Mouse (Mus musculus): ENCODE measurements around the gene Glrb. TPM values are rescaled to one million over a fixed set of nuclear protein-coding genes. Genes with fewer than 3 reads are reported as not detected.

Glrb gene
- polyA plus RNA-seq, 1 experiment from 2014 or later, result 3.0 TPM

- no peaks in the 10 kb centered on the region for H3K9me3 ChIP-seq (ENCODE audit: control insufficient read depth, low read length)
- H3K9ac ChIP-seq (ENCODE audit: low read length), result no peak overlapping the region
- H3K27me3 ChIP-seq (ENCODE audit: control insufficient read depth, insufficient read depth, low read length), result peaks cover 39% of the 10 kb centered on the region
- WGBS, result 10% methylated on average over 33 of the region's 33 CpGs
- peak overlapping the region; percentile 66 for H3K4me2 ChIP-seq (ENCODE audit: low read length)
- peak overlapping the region; percentile 20 to 28 for H3K4me3 ChIP-seq (ENCODE audit: control insufficient read depth in 1 of 2, insufficient read depth in 1 of 2, low read depth in 1 of 2, low read length in 2 of 2)
- ATAC-seq (ENCODE audit: insufficient number of reproducible peaks, insufficient read depth, low FRiP score, low read depth), result no peak
- H3K27ac ChIP-seq (replicated peaks in 1 of 2; ENCODE audit: control insufficient read depth in 1 of 2, insufficient read depth in 1 of 2, low read depth in 2 of 2, low read length in 2 of 2), result no peak overlapping the region
- no peaks in the 10 kb centered on the region for H3K36me3 ChIP-seq (ENCODE audit: control insufficient read depth, insufficient read depth, low read length)
- H3K4me1 ChIP-seq (ENCODE audit: control insufficient read depth in 2 of 2, insufficient read depth in 2 of 2, low read length in 2 of 2), result peaks cover 7 to 17% of the 10 kb centered on the region in 2 experiments; a peak in 3 of 4 replicates
Measured at GRCm38 (mm10) chr3:80800995-80801826, 112.2 kb downstream of the Glrb start.

GRCm38 (mm10) chr3:80800299-80800994 lies 113.0 kb downstream of the Glrb start:
- no peaks in the 10 kb centered on the region for H3K36me3 ChIP-seq (ENCODE audit: control insufficient read depth, insufficient read depth, low read length)
- WGBS, result 3% methylated on average over 29 of the region's 29 CpGs

GRCm38 (mm10) chr3:80797935-80798334 lies 115.5 kb downstream of the Glrb start:
- 75% methylated on average over 1 of the region's 1 CpGs for WGBS
- Histone ChIP-seq H3K4me3 (ENCODE audit: control insufficient read depth in 1 of 2, insufficient read depth in 1 of 2, low read depth in 1 of 2, low read length in 2 of 2) (no peak overlapping the region), H3K27me3 (ENCODE audit: control insufficient read depth, insufficient read depth, low read length) (peaks cover 35% of the 10 kb centered on the region), H3K4me1 (ENCODE audit: control insufficient read depth in 2 of 2, insufficient read depth in 2 of 2, low read length in 2 of 2) (peaks cover 7 to 17% of the 10 kb centered on the region in 2 experiments; a peak in 3 of 4 replicates), H3K4me2 (ENCODE audit: low read length) (no peak overlapping the region), H3K27ac (replicated peaks in 1 of 2; ENCODE audit: control insufficient read depth in 1 of 2, insufficient read depth in 1 of 2, low read depth in 2 of 2, low read length in 2 of 2) (no peak overlapping the region), H3K36me3 (ENCODE audit: control insufficient read depth, insufficient read depth, low read length) (no peaks in the 10 kb centered on the region), H3K9ac (ENCODE audit: low read length) (no peak overlapping the region), H3K9me3 (ENCODE audit: control insufficient read depth, low read length) (no peaks in the 10 kb centered on the region)
- no peak for ATAC-seq (ENCODE audit: insufficient number of reproducible peaks, insufficient read depth, low FRiP score, low read depth)

More at GRCm38 (mm10) chr3:80800299-80800994, 113.0 kb downstream of the Glrb start:
- H3K27ac ChIP-seq (replicated peaks in 1 of 2; ENCODE audit: control insufficient read depth in 1 of 2, insufficient read depth in 1 of 2, low read depth in 2 of 2, low read length in 2 of 2), result no peak overlapping the region
- no peak for ATAC-seq (ENCODE audit: insufficient number of reproducible peaks, insufficient read depth, low FRiP score, low read depth)
- peaks cover 7 to 17% of the 10 kb centered on the region in 2 experiments; a peak in 3 of 4 replicates for H3K4me1 ChIP-seq (ENCODE audit: control insufficient read depth in 2 of 2, insufficient read depth in 2 of 2, low read length in 2 of 2)
- H3K4me3 ChIP-seq (ENCODE audit: control insufficient read depth in 1 of 2, insufficient read depth in 1 of 2, low read depth in 1 of 2, low read length in 2 of 2), result peak overlapping the region; percentile 20 to 28
- no peaks in the 10 kb centered on the region for H3K9me3 ChIP-seq (ENCODE audit: control insufficient read depth, low read length)
- peaks cover 39% of the 10 kb centered on the region for H3K27me3 ChIP-seq (ENCODE audit: control insufficient read depth, insufficient read depth, low read length)
- H3K9ac ChIP-seq (ENCODE audit: low read length), result no peak overlapping the region; the same call in 1 of the 2 replicates
- H3K4me2 ChIP-seq (ENCODE audit: low read length), result peak overlapping the region; percentile 66

GRCm38 (mm10) chr3:80796764-80797163 lies 116.7 kb downstream of the Glrb start:
- ATAC-seq (ENCODE audit: insufficient number of reproducible peaks, insufficient read depth, low FRiP score, low read depth), result no peak
- Histone ChIP-seq H3K9ac (ENCODE audit: low read length) (no peak overlapping the region), H3K9me3 (ENCODE audit: control insufficient read depth, low read length) (no peaks in the 10 kb centered on the region), H3K36me3 (ENCODE audit: control insufficient read depth, insufficient read depth, low read length) (no peaks in the 10 kb centered on the region), H3K4me1 (ENCODE audit: control insufficient read depth in 2 of 2, insufficient read depth in 2 of 2, low read length in 2 of 2) (peaks cover 6 to 13% of the 10 kb centered on the region in 2 experiments; a peak in 3 of 4 replicates), H3K4me3 (ENCODE audit: control insufficient read depth in 1 of 2, insufficient read depth in 1 of 2, low read depth in 1 of 2, low read length in 2 of 2) (no peak overlapping the region), H3K27me3 (ENCODE audit: control insufficient read depth, insufficient read depth, low read length) (peaks cover 25% of the 10 kb centered on the region), H3K4me2 (ENCODE audit: low read length) (no peak overlapping the region), H3K27ac (replicated peaks in 1 of 2; ENCODE audit: control insufficient read depth in 1 of 2, insufficient read depth in 1 of 2, low read depth in 2 of 2, low read length in 2 of 2) (no peak overlapping the region)

GRCm38 (mm10) chr3:80795284-80795683 lies 118.2 kb downstream of the Glrb start:
- Histone ChIP-seq H3K27me3 (ENCODE audit: control insufficient read depth, insufficient read depth, low read length) (peaks cover 10% of the 10 kb centered on the region), H3K36me3 (ENCODE audit: control insufficient read depth, insufficient read depth, low read length) (no peaks in the 10 kb centered on the region), H3K9ac (ENCODE audit: low read length) (no peak overlapping the region), H3K4me3 (ENCODE audit: control insufficient read depth in 1 of 2, insufficient read depth in 1 of 2, low read depth in 1 of 2, low read length in 2 of 2) (no peak overlapping the region), H3K4me2 (ENCODE audit: low read length) (no peak overlapping the region), H3K27ac (replicated peaks in 1 of 2; ENCODE audit: control insufficient read depth in 1 of 2, insufficient read depth in 1 of 2, low read depth in 2 of 2, low read length in 2 of 2) (no peak overlapping the region), H3K9me3 (ENCODE audit: control insufficient read depth, low read length) (no peaks in the 10 kb centered on the region), H3K4me1 (ENCODE audit: control insufficient read depth in 2 of 2, insufficient read depth in 2 of 2, low read length in 2 of 2) (peaks cover 0 to 3% of the 10 kb centered on the region in 2 experiments; a peak in 3 of 4 replicates)
- WGBS, result 78% methylated on average over 2 of the region's 2 CpGs
- no peak for ATAC-seq (ENCODE audit: insufficient number of reproducible peaks, insufficient read depth, low FRiP score, low read depth)

Other genes starting within 250 kb of the Glrb start
- gene Gria2, start 110.8 kb downstream of the Glrb start, polyA plus RNA-seq (2014; fragmentation: Nextera tagmentation; extraction: Ambion mirVana), result 0.82 and 1.2 TPM in 2 replicates
- 2.9 and 4.1 TPM in 2 replicates for gene Pdgfc, start 122.8 kb upstream of the Glrb start, polyA plus RNA-seq (2014; fragmentation: Nextera tagmentation; extraction: Ambion mirVana)

All from heart, embryonic 14.5 days (tissue).